Mouse (Mus musculus): ENCODE measurements around the gene Glipr2. TPM values are rescaled to one million over a fixed set of nuclear protein-coding genes. Genes with fewer than 3 reads are reported as not detected.

The Glipr2 gene
- total and polyA plus RNA-seq, 3 experiments: 60.3 to 146 (median 62.8) TPM

DNA sequence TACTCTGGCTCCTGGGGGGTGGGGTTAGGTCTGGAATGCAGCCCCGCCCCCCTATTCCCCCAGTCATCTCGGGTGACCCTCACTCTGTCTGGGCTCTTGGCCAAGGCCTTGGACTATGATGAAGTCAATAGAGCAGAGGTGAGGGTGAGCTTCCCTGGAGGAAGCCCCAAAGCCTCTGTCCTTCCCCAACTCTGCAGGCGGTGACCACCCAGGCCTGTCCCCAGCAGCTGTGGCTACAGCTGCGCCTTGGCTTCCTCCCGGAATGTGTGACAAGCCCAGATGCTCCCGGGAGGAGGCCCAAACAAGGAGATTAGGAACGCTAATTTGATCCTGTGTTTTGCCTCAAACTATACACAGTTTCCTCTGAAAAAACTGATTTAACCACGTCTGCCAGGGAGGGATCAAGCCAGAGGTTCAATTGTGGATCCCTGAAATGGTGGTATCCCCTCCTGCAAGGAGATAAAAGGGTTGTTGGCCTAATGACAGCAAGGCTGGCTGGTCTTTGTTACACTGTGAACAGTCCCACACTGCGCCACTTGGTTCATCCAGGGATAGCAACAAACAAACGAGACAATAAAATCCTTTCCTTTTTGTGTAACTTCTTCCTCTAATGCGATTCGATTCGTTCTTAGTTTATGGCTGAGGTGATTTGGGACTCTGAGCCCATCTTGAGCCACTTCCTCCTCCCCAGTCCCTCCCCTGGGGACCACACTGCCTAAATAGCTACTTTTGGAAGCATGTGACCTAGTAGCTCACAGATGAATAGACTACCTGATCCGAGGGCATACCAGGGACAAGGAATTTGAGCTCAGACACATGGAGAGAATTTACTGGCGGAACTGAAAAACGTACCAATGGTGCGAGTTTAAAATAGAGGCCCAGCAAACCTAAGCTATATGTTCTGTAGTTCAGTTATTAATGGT, 21.6 kb downstream of the Glipr2 start:
- Histone ChIP-seq H3K9me3 (replicated peaks; ENCODE audit: low read length) (no peaks in the 10 kb centered on the region), H3K27ac (ENCODE audit: insufficient read depth, low read depth) (peak overlapping the region; percentile 20; the same call in 1 of the 2 replicates), H3K79me2 (replicated peaks; ENCODE audit: control insufficient read depth, extremely low read depth, insufficient read depth, poor library complexity, severe bottlenecking) (no peaks in the 10 kb centered on the region), H3K36me3 (replicated peaks in 1 of 2; ENCODE audit: control insufficient read depth in 1 of 2, insufficient read depth in 1 of 2, low read length in 1 of 2) (peaks cover 17 to 54% of the 10 kb centered on the region in 2 experiments), H3K4me1 (ENCODE audit: control insufficient read depth in 1 of 2, insufficient read depth in 2 of 2) (peaks cover 19 to 76% of the 10 kb centered on the region in 2 experiments), H3K27me3 (replicated peaks) (no peaks in the 10 kb centered on the region), H3K9ac (ENCODE audit: insufficient read depth, low read depth) (no peak overlapping the region), H3K4me3 (replicated peaks in 1 of 3; ENCODE audit: low read depth in 2 of 3, low read length in 2 of 3, poor library complexity in 1 of 3) (no peak overlapping the region), H3K4me2 (ENCODE audit: insufficient read depth, low read depth, poor library complexity, severe bottlenecking) (no peak overlapping the region)
- TF ChIP-seq ZNF384 (IDR thresholded peaks at IDR 0.05; ENCODE audit: low read depth, low read length) (no peak), NELFE (IDR thresholded peaks at IDR 0.05; ENCODE audit: low read depth, low read length) (no peak), JUN (IDR thresholded peaks at IDR 0.05; ENCODE audit: insufficient read depth, low read depth, low read length) (no peak), IRF4 (IDR thresholded peaks at IDR 0.05; ENCODE audit: low read depth, low read length) (no peak), MXI1 (IDR thresholded peaks at IDR 0.05; ENCODE audit: low read depth, low read length) (no peak), ZMIZ1 (IDR thresholded peaks at IDR 0.05; ENCODE audit: low read depth, low read length) (no peak), PAX5 (IDR thresholded peaks at IDR 0.05; ENCODE audit: low read length) (no peak), CHD2 (IDR thresholded peaks at IDR 0.05; ENCODE audit: low read length) (no peak)
- in situ Hi-C loops (cut with MboI; ENCODE audit: low pct_ligation_motif_present, low pct_unique_long_range_greater_than_20kb, low sequenced_read_pairs): loop anchor here (25.0 kb wide), 1 partner anchor 241 kb away; the partner anchor contains the start of genes Hrct1 and Spaar
- DNase-seq (ENCODE audit: extremely low read depth): peak; percentile 71
- dilution Hi-C loops (cut with MboI; ENCODE audit: extremely low pct_ligation_motif_present, extremely low pct_unique_long_range_greater_than_20kb, low sequenced_read_pairs): no loop called here

DNA sequence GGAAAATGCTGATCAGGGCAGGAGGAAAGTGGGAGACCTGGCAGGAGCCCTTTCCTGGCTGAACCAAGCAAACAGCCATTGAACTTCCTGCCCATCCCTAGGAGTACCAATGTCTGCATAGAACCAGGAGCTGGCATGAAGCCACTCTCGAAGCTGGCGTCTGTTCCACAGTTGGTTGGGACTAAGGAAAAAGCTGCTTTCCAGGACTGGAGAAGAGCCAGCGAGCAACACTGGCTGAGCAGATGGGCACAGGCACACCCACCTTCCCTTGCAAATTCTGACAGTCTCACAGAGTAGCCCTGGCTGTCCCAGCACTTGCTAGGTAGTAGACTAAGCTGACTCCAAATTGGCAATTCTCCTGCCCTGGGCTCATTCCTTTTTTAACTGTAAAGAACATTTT, 22.5 kb downstream of the Glipr2 start:
- Histone ChIP-seq H3K9ac (ENCODE audit: insufficient read depth, low read depth) (no peak overlapping the region), H3K4me1 (ENCODE audit: control insufficient read depth in 1 of 2, insufficient read depth in 2 of 2) (peaks cover 12 to 66% of the 10 kb centered on the region in 2 experiments), H3K36me3 (replicated peaks in 1 of 2; ENCODE audit: control insufficient read depth in 1 of 2, insufficient read depth in 1 of 2, low read length in 1 of 2) (peaks cover 17 to 47% of the 10 kb centered on the region in 2 experiments), H3K79me2 (replicated peaks; ENCODE audit: control insufficient read depth, extremely low read depth, insufficient read depth, poor library complexity, severe bottlenecking) (no peaks in the 10 kb centered on the region), H3K4me2 (ENCODE audit: insufficient read depth, low read depth, poor library complexity, severe bottlenecking) (no peak overlapping the region), H3K27ac (ENCODE audit: insufficient read depth, low read depth) (no peak overlapping the region), H3K4me3 (replicated peaks in 1 of 3; ENCODE audit: low read depth in 2 of 3, low read length in 2 of 3, poor library complexity in 1 of 3) (no peak overlapping the region), H3K9me3 (replicated peaks; ENCODE audit: low read length) (no peaks in the 10 kb centered on the region), H3K27me3 (replicated peaks) (no peaks in the 10 kb centered on the region)
- in situ Hi-C loops (cut with MboI; ENCODE audit: low pct_ligation_motif_present, low pct_unique_long_range_greater_than_20kb, low sequenced_read_pairs) (loop anchor here (5.0 to 25.0 kb wide), 2 partner anchors 52 to 242 kb away; partner anchors contain the start of genes Hrct1 and Spaar), dilution Hi-C loops (cut with MboI; ENCODE audit: extremely low pct_ligation_motif_present, extremely low pct_unique_long_range_greater_than_20kb, low sequenced_read_pairs) (no loop called here)
- no peak for DNase-seq (ENCODE audit: extremely low read depth)
- TF ChIP-seq GABPA (IDR thresholded peaks at IDR 0.05; ENCODE audit: insufficient replicate concordance, low read depth, low read length) (no peak), JUN (IDR thresholded peaks at IDR 0.05; ENCODE audit: insufficient read depth, low read depth, low read length) (no peak), MXI1 (IDR thresholded peaks at IDR 0.05; ENCODE audit: low read depth, low read length) (no peak)

DNA sequence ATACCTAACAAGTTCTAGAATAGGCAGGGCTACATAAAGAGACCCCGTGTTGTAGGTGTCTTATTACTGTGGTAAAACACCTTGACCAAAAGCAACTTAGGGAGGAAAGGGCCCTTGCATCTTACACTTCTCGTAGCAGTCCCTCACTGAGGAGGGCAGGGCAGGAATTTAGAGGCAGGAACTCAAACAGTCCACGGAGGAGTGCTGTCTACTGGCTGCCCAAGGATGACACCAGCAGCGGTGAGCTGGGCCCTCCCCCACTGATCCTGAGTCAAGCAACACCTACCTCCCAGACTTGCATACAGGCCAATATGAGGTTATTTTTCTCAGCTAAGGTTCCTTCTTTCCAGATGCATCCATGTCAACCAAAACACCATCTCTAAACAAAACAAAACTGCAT, 23.0 kb downstream of the Glipr2 start:
- TF ChIP-seq MAZ (IDR thresholded peaks at IDR 0.05; ENCODE audit: low read depth, low read length) (no peak), RCOR1 (conservative IDR thresholded peaks at IDR 0.05; ENCODE audit: low read depth, low read length) (no peak), SIN3A (IDR thresholded peaks at IDR 0.05; ENCODE audit: low read length) (no peak), NELFE (IDR thresholded peaks at IDR 0.05; ENCODE audit: low read depth, low read length) (no peak), IRF4 (IDR thresholded peaks at IDR 0.05; ENCODE audit: low read depth, low read length) (no peak), UBTF (IDR thresholded peaks at IDR 0.05; ENCODE audit: low read depth, low read length) (no peak), MAX (IDR thresholded peaks at IDR 0.05; ENCODE audit: low read length) (no peak), MYC (IDR thresholded peaks at IDR 0.05; ENCODE audit: low read depth, low read length) (no peak), GABPA (IDR thresholded peaks at IDR 0.05; ENCODE audit: insufficient replicate concordance, low read depth, low read length) (no peak), ZKSCAN1 (IDR thresholded peaks at IDR 0.05; ENCODE audit: borderline replicate concordance, low read depth, low read length) (no peak), SMC3 (IDR thresholded peaks at IDR 0.05; ENCODE audit: low read depth, low read length) (no peak), CHD2 (IDR thresholded peaks at IDR 0.05; ENCODE audit: low read length) (no peak), JUND (conservative IDR thresholded peaks at IDR 0.05; ENCODE audit: low read depth, low read length) (no peak), RAD21 (IDR thresholded peaks at IDR 0.05; ENCODE audit: low read depth, low read length) (no peak), ZNF384 (IDR thresholded peaks at IDR 0.05; ENCODE audit: low read depth, low read length) (no peak), HCFC1 (IDR thresholded peaks at IDR 0.05; ENCODE audit: low read depth, low read length) (no peak), PAX5 (IDR thresholded peaks at IDR 0.05; ENCODE audit: low read length) (no peak)
- no peak overlapping the region for H3K4me2 ChIP-seq (ENCODE audit: insufficient read depth, low read depth, poor library complexity, severe bottlenecking)
- peaks cover 10 to 61% of the 10 kb centered on the region in 2 experiments; a peak in 3 of 4 replicates for H3K4me1 ChIP-seq (ENCODE audit: control insufficient read depth in 1 of 2, insufficient read depth in 2 of 2)
- H3K27ac ChIP-seq (ENCODE audit: insufficient read depth, low read depth): no peak overlapping the region
- in situ Hi-C loops (cut with MboI; ENCODE audit: low pct_ligation_motif_present, low pct_unique_long_range_greater_than_20kb, low sequenced_read_pairs): loop anchor here (5.0 to 25.0 kb wide), 2 partner anchors 53 to 243 kb away; partner anchors contain the start of genes Hrct1 and Spaar
- H3K9me3 ChIP-seq (replicated peaks; ENCODE audit: low read length): no peaks in the 10 kb centered on the region
- peaks cover 17 to 45% of the 10 kb centered on the region in 2 experiments for H3K36me3 ChIP-seq (replicated peaks in 1 of 2; ENCODE audit: control insufficient read depth in 1 of 2, insufficient read depth in 1 of 2, low read length in 1 of 2)
- no peaks in the 10 kb centered on the region for H3K27me3 ChIP-seq (replicated peaks)
- H3K79me2 ChIP-seq (replicated peaks; ENCODE audit: control insufficient read depth, extremely low read depth, insufficient read depth, poor library complexity, severe bottlenecking): no peaks in the 10 kb centered on the region
- no peak overlapping the region for H3K4me3 ChIP-seq (replicated peaks in 1 of 3; ENCODE audit: low read depth in 2 of 3, low read length in 2 of 3, poor library complexity in 1 of 3)
- H3K9ac ChIP-seq (ENCODE audit: insufficient read depth, low read depth): no peak overlapping the region
- dilution Hi-C loops (cut with MboI; ENCODE audit: extremely low pct_ligation_motif_present, extremely low pct_unique_long_range_greater_than_20kb, low sequenced_read_pairs): no loop called here
- no peak for DNase-seq (ENCODE audit: extremely low read depth)

All from CH12.LX (cell line).